Mouse (Mus musculus): ENCODE results near the gene Vipr1.

Gene Vipr1

DNA sequence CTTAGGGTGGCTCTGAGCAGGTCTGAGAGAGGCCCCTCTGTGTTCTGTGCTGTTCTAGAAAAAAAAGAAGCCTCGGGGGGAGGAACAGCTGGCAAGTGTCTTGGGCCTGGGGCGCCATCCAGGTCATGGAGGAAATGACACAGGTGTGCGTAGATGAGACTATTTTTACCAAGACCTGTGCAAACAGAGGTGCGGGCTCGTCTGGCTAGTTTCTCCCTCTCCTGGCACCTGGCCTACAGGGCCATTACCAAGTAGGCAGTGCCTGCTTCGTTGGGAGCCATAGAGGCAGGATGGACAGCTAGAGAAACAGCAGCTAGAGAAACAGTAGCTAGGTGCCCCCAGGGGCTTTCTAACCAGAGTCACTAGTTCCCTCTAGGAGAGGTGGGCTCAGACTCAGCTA lies 9.2 kb upstream of the Vipr1 start:
- no peak for DNase-seq (ENCODE audit: low read depth, low spot score)

DNA sequence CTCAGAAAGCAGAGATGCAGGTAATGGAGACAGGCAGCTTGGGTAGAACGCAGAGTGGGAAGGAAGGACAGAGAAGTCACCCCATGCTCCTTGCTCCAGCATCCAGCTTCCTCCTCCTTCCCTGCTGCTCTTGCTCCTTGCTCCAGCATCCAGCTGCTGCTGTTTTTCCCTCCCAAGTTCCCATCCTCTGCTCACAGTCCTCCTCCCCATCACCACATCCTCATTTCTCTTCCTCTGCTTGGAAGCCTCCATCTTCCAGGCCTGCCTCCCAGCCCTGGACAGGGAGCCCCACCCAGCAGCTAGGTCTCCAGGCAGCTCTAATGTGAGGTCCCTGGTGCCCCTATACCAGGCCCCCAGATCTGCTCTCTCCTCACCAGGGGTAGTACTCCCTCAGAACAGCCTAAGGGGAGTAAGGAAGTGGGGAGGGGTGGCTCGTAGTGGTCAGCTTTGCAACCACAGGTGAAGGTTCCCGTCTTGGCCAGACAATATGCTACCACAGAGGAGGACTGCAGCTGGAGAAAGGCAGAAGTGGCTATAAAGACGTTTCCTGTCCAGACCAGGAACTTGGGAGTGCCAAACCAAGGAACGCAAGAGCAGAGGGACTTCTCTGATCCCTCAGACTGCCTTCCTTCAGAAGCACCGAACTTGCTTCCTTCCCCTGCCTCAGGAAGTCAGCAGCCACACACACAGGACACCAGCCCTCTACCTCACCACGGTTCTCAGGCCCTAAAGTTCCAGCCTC lies 6.5 kb upstream of the Vipr1 start:
- no peak for DNase-seq (ENCODE audit: low read depth, low spot score)

- DNase-seq (ENCODE audit: low read depth, low spot score): no peak
These were observed 2.7 kb upstream of the Vipr1 start for GRCm38 (mm10) chr9:121639790-121640189.

- DNase-seq (ENCODE audit: low read depth, low spot score): no peak
These were observed 1.1 kb upstream of the Vipr1 start for GRCm38 (mm10) chr9:121641235-121641915.

GRCm38 (mm10) chr9:121642001-121642400 lies 515 bp upstream of the Vipr1 start, which contains the start of gene Lyzl4:
TSS of gene Lyzl4 (minus strand) at chr9:121642096.
- peak; percentile 38 for DNase-seq (ENCODE audit: low read depth, low spot score)

GRCm38 (mm10) chr9:121644855-121645254 lies 2.3 kb downstream of the Vipr1 start:
- no peak for DNase-seq (ENCODE audit: low read depth, low spot score)

DNA sequence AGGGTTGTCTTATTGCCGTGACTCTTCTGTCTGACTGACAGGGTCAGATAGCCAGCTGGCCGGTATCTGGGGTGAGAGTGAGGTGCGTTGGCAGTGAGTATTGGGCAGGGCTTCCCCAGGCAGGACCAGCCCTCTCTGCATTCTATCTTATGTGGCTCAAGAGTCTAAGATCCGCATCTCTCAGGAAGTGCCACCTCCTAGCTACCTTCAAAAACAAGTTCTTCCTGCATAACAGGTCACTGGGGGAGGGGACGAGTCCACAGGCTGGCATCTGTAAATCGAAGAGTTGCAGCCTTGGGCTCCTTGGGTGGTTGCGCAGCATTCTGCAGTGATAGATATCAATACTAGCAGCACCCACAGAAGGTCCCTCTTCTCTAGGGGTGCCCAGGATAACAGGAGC lies 4.5 kb downstream of the Vipr1 start:
- no peak for DNase-seq (ENCODE audit: low read depth, low spot score)

DNA sequence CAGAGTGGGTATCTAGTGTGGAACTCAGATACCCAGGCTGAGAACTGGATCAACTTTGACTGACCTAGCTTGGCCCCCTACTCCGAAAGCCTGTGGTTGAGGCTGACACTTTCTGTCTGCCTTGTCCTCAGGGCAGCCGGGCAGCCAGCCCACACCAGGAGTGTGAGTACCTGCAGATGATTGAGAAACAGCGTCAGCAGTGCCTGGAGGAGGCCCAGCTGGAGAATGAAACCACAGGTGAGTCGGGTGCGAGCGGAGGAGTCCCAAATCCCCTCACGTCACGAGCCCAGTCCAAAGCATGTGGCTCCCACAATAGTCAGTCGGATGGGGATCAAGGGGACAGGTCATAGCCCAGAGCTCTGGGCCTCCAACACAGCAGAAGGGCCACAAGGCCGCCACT lies 11.2 kb downstream of the Vipr1 start:
- no peak for DNase-seq (ENCODE audit: low read depth, low spot score)

GRCm38 (mm10) chr9:121656322-121656721 lies 13.8 kb downstream of the Vipr1 start:
- no peak for DNase-seq (ENCODE audit: low read depth, low spot score)

GRCm38 (mm10) chr9:121657143-121657542 lies 14.6 kb downstream of the Vipr1 start:
- DNase-seq (ENCODE audit: low read depth, low spot score): no peak

DNA sequence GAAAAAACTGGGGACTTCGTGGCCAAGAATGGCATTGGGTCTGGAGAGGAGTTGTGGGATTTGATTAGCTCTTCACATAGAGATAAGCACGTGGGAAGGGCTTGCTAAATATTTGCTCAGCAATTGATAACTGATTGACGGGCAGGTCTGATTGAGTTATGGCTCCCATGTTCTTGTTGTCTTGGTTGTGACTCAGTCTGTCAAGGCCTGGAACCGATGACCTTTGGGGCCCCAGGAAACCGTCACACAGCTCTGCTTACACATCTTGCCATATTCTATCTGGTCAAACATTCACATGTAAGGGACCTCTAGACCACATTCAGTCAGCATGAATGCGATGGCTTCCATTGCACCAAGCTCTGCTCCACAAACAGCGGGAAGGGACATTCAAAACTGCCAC lies 15.7 kb downstream of the Vipr1 start:
- DNase-seq (ENCODE audit: low read depth, low spot score): no peak

- DNase-seq (ENCODE audit: low read depth, low spot score): no peak
These were observed 17.3 kb downstream of the Vipr1 start for GRCm38 (mm10) chr9:121659791-121660190.

DNA sequence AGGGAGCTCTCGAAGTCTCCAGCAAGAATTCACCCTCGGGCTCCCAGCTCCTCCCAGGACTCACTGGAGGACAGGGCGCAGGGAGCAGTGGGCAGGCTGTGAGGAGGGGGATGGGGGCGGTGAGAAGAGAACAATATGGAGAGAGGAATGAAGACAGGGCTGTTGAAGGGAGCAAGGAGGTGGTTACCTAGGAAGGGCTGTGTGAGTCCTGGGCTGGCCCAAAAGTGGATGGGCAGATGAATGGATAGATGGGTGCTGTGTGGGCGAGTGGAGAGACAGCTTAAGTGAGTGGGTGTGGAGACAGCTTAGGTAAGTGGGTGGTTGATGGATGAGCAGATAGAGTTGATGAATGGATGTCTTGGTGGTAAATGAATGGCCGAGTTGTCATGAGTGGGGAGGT lies 21.0 kb downstream of the Vipr1 start:
- DNase-seq (ENCODE audit: low read depth, low spot score): no peak

DNA sequence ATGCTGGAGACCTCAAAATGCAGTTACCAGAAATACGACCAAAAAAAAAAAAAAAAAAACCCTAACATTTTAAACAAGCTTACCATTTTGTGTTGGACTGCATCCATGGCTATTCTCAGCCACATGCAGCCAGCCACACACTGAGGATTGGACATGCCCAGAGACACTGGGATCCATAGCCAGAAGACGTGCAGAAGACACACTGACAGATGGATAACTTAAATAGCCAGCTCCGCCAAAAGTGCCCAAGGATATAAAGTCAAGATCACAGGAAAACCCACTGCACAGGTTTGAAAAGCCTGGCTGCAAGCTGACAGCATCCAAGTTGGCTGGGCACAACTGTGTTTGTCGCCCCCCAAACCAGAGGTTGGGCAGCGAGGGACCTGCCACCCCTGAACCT lies 21.6 kb downstream of the Vipr1 start:
- DNase-seq (ENCODE audit: low read depth, low spot score): no peak

- no peak for DNase-seq (ENCODE audit: low read depth, low spot score)
These were observed 24.6 kb downstream of the Vipr1 start for GRCm38 (mm10) chr9:121666957-121667630.

- DNase-seq (ENCODE audit: low read depth, low spot score): no peak
These were observed 25.3 kb downstream of the Vipr1 start for GRCm38 (mm10) chr9:121667822-121668221.

- DNase-seq (ENCODE audit: low read depth, low spot score): no peak
These were observed 26.9 kb downstream of the Vipr1 start for GRCm38 (mm10) chr9:121669348-121669791.

- no peak for DNase-seq (ENCODE audit: low read depth, low spot score)
These were observed 28.8 kb downstream of the Vipr1 start for GRCm38 (mm10) chr9:121671300-121671699.

DNA sequence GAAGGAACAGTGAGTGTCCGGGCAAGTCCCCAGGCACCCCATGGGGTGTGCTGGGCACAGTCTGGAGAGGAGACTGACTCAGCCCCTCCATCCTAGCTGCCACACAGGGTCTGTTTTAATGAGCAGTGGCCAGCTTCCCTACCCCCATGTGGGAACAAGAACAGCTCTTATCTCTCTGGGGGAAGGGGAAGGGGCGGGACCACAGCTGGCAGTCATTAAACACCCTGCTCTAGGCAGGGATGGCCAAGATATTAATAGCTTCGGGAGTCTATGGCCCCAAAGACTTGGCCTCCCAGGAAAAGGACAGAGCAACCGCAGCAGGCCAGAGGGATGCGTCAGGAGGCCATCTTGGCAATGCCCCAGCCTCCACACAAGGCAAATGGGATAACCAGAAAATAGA lies 29.8 kb downstream of the Vipr1 start:
- DNase-seq (ENCODE audit: low read depth, low spot score): no peak

DNA sequence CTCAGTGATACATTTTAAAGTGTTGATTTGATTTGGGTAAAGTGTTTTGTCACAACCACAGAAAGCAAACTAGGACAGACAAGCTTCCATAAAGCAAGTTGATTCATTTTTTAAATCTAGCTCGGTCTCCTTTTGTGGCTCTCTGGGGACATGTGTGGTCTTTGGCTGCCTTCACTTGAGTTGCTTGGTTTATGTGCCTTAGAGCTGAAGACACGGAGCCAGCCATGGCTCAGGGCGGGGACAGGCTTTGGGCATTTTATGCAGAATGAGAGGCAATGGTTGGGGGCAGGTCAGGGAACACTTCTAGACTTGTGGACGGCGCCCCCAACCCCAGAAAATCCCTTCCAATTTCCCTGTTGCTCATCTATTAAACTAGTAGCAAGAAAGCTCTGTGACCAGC lies 31.2 kb downstream of the Vipr1 start:
- no peak for DNase-seq (ENCODE audit: low read depth, low spot score)

- no peak for DNase-seq (ENCODE audit: low read depth, low spot score)
These were observed 32.5 kb downstream of the Vipr1 start for GRCm38 (mm10) chr9:121675011-121675410.

DNA sequence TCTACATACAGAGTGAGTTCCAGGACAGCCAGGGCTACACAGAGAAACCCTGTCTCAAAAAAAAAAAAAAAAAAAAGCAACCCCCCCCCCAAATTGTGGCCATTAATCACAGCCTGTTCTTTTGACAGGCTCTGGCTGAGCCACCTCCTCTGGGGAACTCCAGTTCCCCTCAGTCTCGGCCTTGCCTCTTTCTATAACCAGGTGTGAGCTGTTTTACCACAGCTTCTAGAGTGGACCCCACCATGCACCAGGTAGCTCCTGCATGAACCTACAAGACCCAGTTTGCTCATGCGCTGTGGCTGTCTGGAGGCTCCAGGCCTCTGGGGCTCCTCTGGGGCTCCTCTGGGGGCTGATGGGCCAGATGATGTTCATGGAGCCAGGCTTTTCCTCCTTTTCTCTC lies 33.0 kb downstream of the Vipr1 start:
- no peak for DNase-seq (ENCODE audit: low read depth, low spot score)

- DNase-seq (ENCODE audit: low read depth, low spot score): no peak
These were observed 34.6 kb downstream of the Vipr1 start for GRCm38 (mm10) chr9:121677069-121677468.

Data from retina, adult 2 months (tissue).